Mouse (Mus musculus) kidney, postnatal 14 days (tissue): ENCODE measurements at regions not wholly inside any gene's neighbourhood (a gene's known extent, or its start where the extent isn't known, plus 50 kb on each side); places are given as distances from the start of the nearest gene placed in this dataset.

Experiments used
- DNase-seq: peaks from one replicate; pipeline ENCODE4 v3.0.0; 2022; ENCODE audit warnings: mixed read lengths

DNA sequence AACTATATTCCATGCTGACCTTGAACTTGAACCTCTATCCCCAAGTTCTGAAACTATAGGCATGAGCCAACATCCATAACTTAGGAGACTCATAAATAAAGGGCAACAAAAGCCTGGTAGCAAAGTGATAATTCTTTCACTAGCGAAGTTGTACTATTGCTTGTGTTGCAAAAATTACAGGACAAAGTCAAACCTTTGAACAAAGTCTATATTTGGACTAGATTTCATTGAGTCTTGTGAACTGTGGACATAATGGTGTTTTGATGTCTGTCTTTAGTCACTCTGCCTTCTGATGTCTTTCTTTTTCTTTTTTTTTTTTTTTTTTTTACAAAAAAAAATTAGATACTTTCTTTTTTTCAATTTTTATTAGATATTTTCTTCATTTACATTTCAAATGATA, 594.5 kb downstream of the Etv1 start:
- DNase-seq: no peak
